Mouse (Mus musculus): Measurements from ENCODE around the gene Fam178b. TPM values are rescaled to one million over a fixed set of nuclear protein-coding genes. Genes with fewer than 3 reads are reported as not detected.
A peak's percentile ranks its signal among the peaks of the same experiment; 100 is the strongest.
"Not testable (repeated sequence)": the region's sequence is repeated elsewhere in the genome, so short reads cannot be mapped to it uniquely, and the experiment has no call there.

Fam178b gene
- polyA plus RNA-seq, 1 experiment from 2014 or later, result 0.30 TPM

- DNase-seq (ENCODE audit: low spot score) (peak; percentile 62), ATAC-seq (replicated peaks; ENCODE audit: low FRiP score) (peak; percentile 80)
- Histone ChIP-seq H3K4me1 (replicated peaks; ENCODE audit: control insufficient read depth, insufficient read depth, low read length) (no peaks in the 10 kb centered on the region), H3K4me3 (ENCODE audit: low read depth, low read length) (no peak overlapping the region), H3K36me3 (ENCODE audit: control insufficient read depth, insufficient read depth, low read length) (no peaks in the 10 kb centered on the region), H3K27me3 (replicated peaks; ENCODE audit: control insufficient read depth, insufficient read depth, low read length) (no peaks in the 10 kb centered on the region), H3K4me2 (no peak overlapping the region), H3K9ac (ENCODE audit: low read depth, low read length) (no peak overlapping the region), H3K9me3 (ENCODE audit: control insufficient read depth, low read length) (no peaks in the 10 kb centered on the region), H3K27ac (ENCODE audit: low read depth, low read length) (no peak overlapping the region)
- WGBS, result 12% methylated on average over 13 of the region's 13 CpGs
These were observed 956 bp upstream of the Fam178b start for GRCm38 (mm10) chr1:36683810-36684467.

- H3K9me3 ChIP-seq (ENCODE audit: control insufficient read depth, low read length), result no peaks in the 10 kb centered on the region
- no peak overlapping the region for H3K4me3 ChIP-seq (ENCODE audit: low read depth, low read length)
- H3K36me3 ChIP-seq (ENCODE audit: control insufficient read depth, insufficient read depth, low read length), result no peaks in the 10 kb centered on the region
- no peak overlapping the region for H3K9ac ChIP-seq (ENCODE audit: low read depth, low read length)
- WGBS, result 81% methylated on average over 7 of the region's 7 CpGs
- H3K4me2 ChIP-seq, result no peak overlapping the region
- H3K27me3 ChIP-seq (replicated peaks; ENCODE audit: control insufficient read depth, insufficient read depth, low read length), result no peaks in the 10 kb centered on the region
- ATAC-seq (replicated peaks; ENCODE audit: low FRiP score) (no peak), DNase-seq (ENCODE audit: low spot score) (no peak)
- H3K4me1 ChIP-seq (replicated peaks; ENCODE audit: control insufficient read depth, insufficient read depth, low read length), result no peaks in the 10 kb centered on the region
- H3K27ac ChIP-seq (ENCODE audit: low read depth, low read length), result no peak overlapping the region
These were observed 2.1 kb downstream of the Fam178b start for GRCm38 (mm10) chr1:36680893-36681292.

GRCm38 (mm10) chr1:36674936-36675335, 8.0 kb downstream of the Fam178b start:
- no peak for DNase-seq (ENCODE audit: low spot score)
- ATAC-seq (replicated peaks; ENCODE audit: low FRiP score), result no peak

GRCm38 (mm10) chr1:36672648-36673350, 10.2 kb downstream of the Fam178b start:
- H3K27ac ChIP-seq (ENCODE audit: low read depth, low read length), result no peak overlapping the region
- DNase-seq (ENCODE audit: low spot score) (no peak), ATAC-seq (replicated peaks; ENCODE audit: low FRiP score) (no peak)
- no peak overlapping the region for H3K4me3 ChIP-seq (ENCODE audit: low read depth, low read length)
- H3K9me3 ChIP-seq (ENCODE audit: control insufficient read depth, low read length), result no peaks in the 10 kb centered on the region
- H3K4me2 ChIP-seq, result no peak overlapping the region
- peaks cover 17% of the 10 kb centered on the region for H3K4me1 ChIP-seq (replicated peaks; ENCODE audit: control insufficient read depth, insufficient read depth, low read length)
- no peaks in the 10 kb centered on the region for H3K36me3 ChIP-seq (ENCODE audit: control insufficient read depth, insufficient read depth, low read length)
- H3K27me3 ChIP-seq (replicated peaks; ENCODE audit: control insufficient read depth, insufficient read depth, low read length), result no peaks in the 10 kb centered on the region
- no peak overlapping the region for H3K9ac ChIP-seq (ENCODE audit: low read depth, low read length)
- 70% methylated on average over 16 of the region's 16 CpGs for WGBS

More at GRCm38 (mm10) chr1:36674936-36675335, 8.0 kb downstream of the Fam178b start:
- 51% methylated on average over 3 of the region's 3 CpGs for WGBS
- H3K4me2 ChIP-seq, result no peak overlapping the region
- peaks cover 11% of the 10 kb centered on the region for H3K4me1 ChIP-seq (replicated peaks; ENCODE audit: control insufficient read depth, insufficient read depth, low read length)
- no peak overlapping the region for H3K27ac ChIP-seq (ENCODE audit: low read depth, low read length)
- no peak overlapping the region for H3K9ac ChIP-seq (ENCODE audit: low read depth, low read length)
- H3K9me3 ChIP-seq (ENCODE audit: control insufficient read depth, low read length), result no peaks in the 10 kb centered on the region
- H3K4me3 ChIP-seq (ENCODE audit: low read depth, low read length), result no peak overlapping the region
- no peaks in the 10 kb centered on the region for H3K27me3 ChIP-seq (replicated peaks; ENCODE audit: control insufficient read depth, insufficient read depth, low read length)
- no peaks in the 10 kb centered on the region for H3K36me3 ChIP-seq (ENCODE audit: control insufficient read depth, insufficient read depth, low read length)

- Histone ChIP-seq H3K36me3 (ENCODE audit: control insufficient read depth, insufficient read depth, low read length) (no peaks in the 10 kb centered on the region), H3K9ac (ENCODE audit: low read depth, low read length) (no peak overlapping the region), H3K4me2 (no peak overlapping the region), H3K9me3 (ENCODE audit: control insufficient read depth, low read length) (no peaks in the 10 kb centered on the region), H3K27me3 (replicated peaks; ENCODE audit: control insufficient read depth, insufficient read depth, low read length) (no peaks in the 10 kb centered on the region), H3K4me3 (ENCODE audit: low read depth, low read length) (no peak overlapping the region), H3K27ac (ENCODE audit: low read depth, low read length) (no peak overlapping the region), H3K4me1 (replicated peaks; ENCODE audit: control insufficient read depth, insufficient read depth, low read length) (peaks cover 17% of the 10 kb centered on the region)
- 79% methylated on average over 10 of the region's 10 CpGs for WGBS
- ATAC-seq (replicated peaks; ENCODE audit: low FRiP score) (peak; percentile 56; the same call in 1 of the 2 replicates), DNase-seq (ENCODE audit: low spot score) (no peak)
These were observed 11.7 kb downstream of the Fam178b start for GRCm38 (mm10) chr1:36671260-36671659.

- Histone ChIP-seq H3K27ac (ENCODE audit: low read depth, low read length) (no peak overlapping the region), H3K36me3 (ENCODE audit: control insufficient read depth, insufficient read depth, low read length) (no peaks in the 10 kb centered on the region), H3K9me3 (ENCODE audit: control insufficient read depth, low read length) (no peaks in the 10 kb centered on the region), H3K27me3 (replicated peaks; ENCODE audit: control insufficient read depth, insufficient read depth, low read length) (no peaks in the 10 kb centered on the region), H3K4me1 (replicated peaks; ENCODE audit: control insufficient read depth, insufficient read depth, low read length) (peaks cover 17% of the 10 kb centered on the region), H3K9ac (ENCODE audit: low read depth, low read length) (no peak overlapping the region), H3K4me2 (no peak overlapping the region; the same call in 1 of the 2 replicates), H3K4me3 (ENCODE audit: low read depth, low read length) (no peak overlapping the region)
- 33% methylated on average over 4 of the region's 4 CpGs for WGBS
- ATAC-seq (replicated peaks; ENCODE audit: low FRiP score) (peak; percentile 87), DNase-seq (ENCODE audit: low spot score) (no peak)
These were observed 12.7 kb downstream of the Fam178b start for GRCm38 (mm10) chr1:36670256-36670655.

- not testable (repeated sequence) for H3K36me3 ChIP-seq (ENCODE audit: control insufficient read depth, insufficient read depth, low read length); H3K9ac ChIP-seq (ENCODE audit: low read depth, low read length); DNase-seq (ENCODE audit: low spot score); H3K4me2 ChIP-seq; H3K9me3 ChIP-seq (ENCODE audit: control insufficient read depth, low read length); H3K27ac ChIP-seq (ENCODE audit: low read depth, low read length); H3K4me3 ChIP-seq (ENCODE audit: low read depth, low read length); ATAC-seq (replicated peaks; ENCODE audit: low FRiP score); H3K27me3 ChIP-seq (replicated peaks; ENCODE audit: control insufficient read depth, insufficient read depth, low read length)
- 66% methylated on average over 3 of the region's 4 CpGs for WGBS
- H3K4me1 ChIP-seq (replicated peaks; ENCODE audit: control insufficient read depth, insufficient read depth, low read length), result peaks cover 19% of the 10 kb centered on the region
These were observed 15.0 kb downstream of the Fam178b start for GRCm38 (mm10) chr1:36668007-36668406.

- DNase-seq (ENCODE audit: low spot score) (no peak), ATAC-seq (replicated peaks; ENCODE audit: low FRiP score) (no peak)
- Histone ChIP-seq H3K27ac (ENCODE audit: low read depth, low read length) (no peak overlapping the region), H3K36me3 (ENCODE audit: control insufficient read depth, insufficient read depth, low read length) (no peaks in the 10 kb centered on the region), H3K4me2 (no peak overlapping the region), H3K4me1 (replicated peaks; ENCODE audit: control insufficient read depth, insufficient read depth, low read length) (peaks cover 17% of the 10 kb centered on the region), H3K4me3 (ENCODE audit: low read depth, low read length) (no peak overlapping the region), H3K9me3 (ENCODE audit: control insufficient read depth, low read length) (no peaks in the 10 kb centered on the region), H3K27me3 (replicated peaks; ENCODE audit: control insufficient read depth, insufficient read depth, low read length) (no peaks in the 10 kb centered on the region), H3K9ac (ENCODE audit: low read depth, low read length) (no peak overlapping the region)
- 76% methylated on average over 4 of the region's 4 CpGs for WGBS
These were observed 17.0 kb downstream of the Fam178b start for GRCm38 (mm10) chr1:36665934-36666333.

Measured in liver, embryonic 11.5 days (tissue).